Mouse (Mus musculus) heart, adult 18-20 months (tissue): ENCODE data around the gene Tmigd3. TPM values are rescaled to one million over a fixed set of nuclear protein-coding genes. Genes with fewer than 3 reads are reported as not detected.
"Not testable (repeated sequence)": the region's sequence is repeated elsewhere in the genome, so short reads cannot be mapped to it uniquely, and the experiment has no call there.

ENCODE experiments used
- DNase-seq, 2 experiments: peaks; one replicate each; pipeline ENCODE4 v3.0.0; 2021 to 2022; ENCODE audit warnings: mixed read lengths in 1 of 2
- total RNA-seq, 2 experiments: library from RNA; stranded (reverse); gene quantifications; 2 replicates each; pipeline ENCODE4 v1.2.3; 2021

Gene Tmigd3
- total RNA-seq, 2 experiments from 2014 or later = 0.30 TPM; not detected in 1

- no peak for DNase-seq
Observed at GRCm38 (mm10) chr3:105900266-105900665, 29.6 kb downstream of the Tmigd3 start.

- DNase-seq = peak in 1 of 2 experiments; percentile 40
Observed at GRCm38 (mm10) chr3:105900716-105901115, 30.0 kb downstream of the Tmigd3 start.

- no peak for DNase-seq
Observed at GRCm38 (mm10) chr3:105901468-105901867, 30.8 kb downstream of the Tmigd3 start.

DNA sequence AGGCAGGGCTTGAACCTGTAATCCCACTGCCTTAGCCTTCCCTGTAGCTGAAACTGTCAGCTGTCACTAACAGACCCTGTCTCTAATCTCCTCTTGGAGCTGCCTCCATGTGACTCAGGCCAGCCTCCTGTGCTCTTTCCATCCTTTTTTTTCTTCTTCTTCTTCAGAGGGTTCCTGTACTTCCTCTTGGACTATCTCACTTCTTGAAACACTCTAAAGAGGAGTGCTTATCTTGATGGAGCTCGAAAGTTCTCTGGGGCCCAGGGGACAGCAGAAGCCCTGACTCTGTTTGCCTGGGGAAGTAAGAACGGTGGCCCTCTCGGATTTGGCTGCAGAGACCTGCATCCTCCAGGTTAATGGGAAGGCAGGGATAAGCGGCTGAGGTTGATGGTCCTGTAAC lies 33.5 kb downstream of the Tmigd3 start:
- DNase-seq = no peak

DNA sequence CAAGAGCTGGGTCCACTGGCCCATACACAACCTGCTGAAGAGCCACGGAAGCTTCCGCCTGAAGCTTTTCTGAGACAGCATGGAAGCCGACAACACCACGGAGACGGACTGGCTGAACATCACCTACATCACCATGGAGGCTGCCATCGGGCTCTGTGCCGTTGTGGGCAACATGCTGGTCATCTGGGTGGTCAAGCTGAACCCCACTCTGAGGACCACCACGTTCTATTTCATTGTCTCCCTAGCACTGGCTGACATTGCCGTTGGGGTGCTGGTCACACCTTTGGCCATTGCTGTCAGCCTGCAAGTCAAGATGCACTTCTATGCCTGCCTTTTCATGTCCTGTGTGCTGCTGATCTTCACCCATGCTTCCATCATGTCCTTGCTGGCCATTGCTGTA lies 34.0 kb downstream of the Tmigd3 start:
- DNase-seq = no peak

GRCm38 (mm10) chr3:105907956-105908655 lies 37.4 kb downstream of the Tmigd3 start:
- no peak for DNase-seq

GRCm38 (mm10) chr3:105908976-105909375 lies 38.3 kb downstream of the Tmigd3 start:
- DNase-seq = no peak

- peak in 1 of 2 experiments; percentile 26 for DNase-seq
Observed at GRCm38 (mm10) chr3:105910519-105911190, 40.0 kb downstream of the Tmigd3 start.

DNA sequence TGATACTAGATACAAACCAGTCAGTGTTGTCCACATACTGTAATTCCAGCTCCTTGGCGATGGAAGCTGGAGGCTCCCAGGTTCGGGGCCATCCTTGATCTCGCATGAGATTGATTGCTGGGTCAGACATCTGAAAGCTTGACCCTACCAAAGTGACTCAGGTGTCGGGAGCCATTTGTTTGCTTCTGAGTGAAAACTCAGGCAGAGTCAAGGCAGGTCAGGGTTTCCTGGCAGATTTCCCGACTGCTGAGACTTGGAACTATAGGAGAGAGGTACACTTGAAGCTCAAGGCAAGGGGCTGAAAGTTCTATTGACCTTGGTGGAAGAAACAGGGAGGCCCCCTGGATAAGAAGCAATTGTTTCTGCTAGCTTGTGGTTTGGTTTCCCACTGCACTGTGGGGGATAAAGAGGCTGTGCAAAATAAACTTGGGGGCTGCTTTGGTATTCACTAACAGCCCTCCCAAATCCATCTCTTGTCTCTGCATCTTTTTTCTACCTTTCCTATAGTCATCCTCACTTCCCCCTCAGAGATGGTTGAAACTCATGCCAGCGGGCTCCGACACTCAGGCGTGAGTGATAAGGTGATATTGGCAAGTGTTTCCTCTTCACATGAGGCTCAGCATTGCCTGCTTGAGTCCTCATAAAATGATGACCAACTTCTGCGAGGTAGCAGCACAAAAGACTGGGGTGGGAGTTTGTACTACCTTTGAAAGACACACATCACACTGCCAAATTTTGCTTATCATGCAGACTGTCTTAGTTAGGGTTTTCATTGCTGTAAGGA lies 41.6 kb downstream of the Tmigd3 start:
- DNase-seq = no peak

GRCm38 (mm10) chr3:105913839-105914681 lies 43.4 kb downstream of the Tmigd3 start:
- DNase-seq = no peak

DNA sequence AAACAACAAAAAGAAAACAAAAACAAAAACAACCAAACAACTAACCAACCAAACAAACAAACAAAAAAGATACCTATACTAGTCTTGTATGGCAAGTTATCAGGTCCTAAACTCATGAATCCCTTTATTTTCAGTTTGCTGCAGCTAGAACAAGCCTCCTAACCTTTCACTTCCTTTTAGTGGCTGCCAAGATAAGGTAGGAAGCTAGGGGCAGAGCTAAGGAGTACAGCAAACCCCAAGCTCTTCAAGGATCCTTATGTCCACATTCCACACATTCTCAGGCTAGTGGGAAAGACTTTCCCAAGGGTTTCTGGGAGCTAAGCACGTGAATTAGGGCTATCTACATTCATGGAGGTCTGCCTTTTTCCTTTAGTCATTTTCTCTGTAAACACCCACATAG lies 44.6 kb downstream of the Tmigd3 start:
- DNase-seq = no peak

GRCm38 (mm10) chr3:105916455-105916854 lies 45.8 kb downstream of the Tmigd3 start:
- DNase-seq = not testable (repeated sequence)

DNA sequence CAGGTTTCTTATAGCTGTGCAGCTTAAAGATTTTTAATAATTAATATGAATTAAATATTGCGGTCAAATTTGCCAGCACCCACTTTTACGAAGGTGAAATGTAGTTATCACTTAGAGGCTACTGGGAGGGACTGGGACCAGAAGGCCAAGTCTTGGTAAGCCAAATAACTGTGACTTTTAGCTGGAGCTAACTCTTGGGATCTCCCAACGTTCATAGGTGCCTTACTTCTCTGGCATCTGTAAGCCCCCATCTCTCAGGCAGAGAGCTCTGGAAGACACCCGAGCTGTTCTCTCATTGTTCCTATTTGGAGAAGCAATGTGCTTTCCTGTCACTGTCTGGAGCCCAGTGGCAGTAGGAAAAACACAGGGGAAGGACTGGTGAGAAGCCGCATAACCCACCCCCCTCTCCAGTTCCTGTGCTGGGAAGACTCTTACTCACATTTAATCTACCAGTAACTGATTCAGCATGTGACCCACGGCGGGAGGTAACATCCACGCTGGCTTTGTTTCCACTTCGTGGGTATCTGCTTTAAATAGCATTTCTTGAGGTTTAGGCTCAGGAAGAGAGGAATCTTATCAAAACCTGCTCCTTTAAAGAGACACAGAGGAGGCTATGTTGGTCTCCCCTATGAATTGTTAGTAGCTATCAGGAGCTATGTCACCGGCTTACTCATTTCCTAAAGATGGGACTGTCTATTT lies 47.1 kb downstream of the Tmigd3 start:
- DNase-seq = no peak

- DNase-seq = no peak
Observed at GRCm38 (mm10) chr3:105918355-105918745, 47.6 kb downstream of the Tmigd3 start.

DNA sequence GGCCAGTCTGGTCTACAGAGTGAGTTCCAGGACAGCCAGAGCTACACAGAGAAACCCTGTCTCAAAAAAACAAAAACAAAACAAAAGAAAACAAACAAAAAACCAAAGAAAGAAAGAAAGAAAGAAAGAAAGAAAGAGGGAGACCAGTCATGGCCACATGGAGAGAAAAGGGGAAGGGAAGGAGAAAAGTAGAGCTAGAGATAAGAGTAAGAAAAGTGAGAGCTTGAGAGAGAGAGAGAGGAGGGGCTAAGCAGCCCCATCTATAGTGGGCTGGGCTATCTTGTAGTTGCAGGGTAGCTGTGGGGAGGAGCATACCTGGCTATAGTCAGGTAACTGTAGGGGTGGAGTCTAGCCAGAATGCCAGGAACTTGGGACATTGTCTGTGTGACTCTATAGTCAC lies 50.0 kb downstream of the Tmigd3 start:
- DNase-seq = not testable (repeated sequence)

- no peak for DNase-seq
Observed at GRCm38 (mm10) chr3:105921959-105922358, 51.3 kb downstream of the Tmigd3 start.

GRCm38 (mm10) chr3:105924616-105925015 lies 53.9 kb downstream of the Tmigd3 start:
- no peak for DNase-seq

DNA sequence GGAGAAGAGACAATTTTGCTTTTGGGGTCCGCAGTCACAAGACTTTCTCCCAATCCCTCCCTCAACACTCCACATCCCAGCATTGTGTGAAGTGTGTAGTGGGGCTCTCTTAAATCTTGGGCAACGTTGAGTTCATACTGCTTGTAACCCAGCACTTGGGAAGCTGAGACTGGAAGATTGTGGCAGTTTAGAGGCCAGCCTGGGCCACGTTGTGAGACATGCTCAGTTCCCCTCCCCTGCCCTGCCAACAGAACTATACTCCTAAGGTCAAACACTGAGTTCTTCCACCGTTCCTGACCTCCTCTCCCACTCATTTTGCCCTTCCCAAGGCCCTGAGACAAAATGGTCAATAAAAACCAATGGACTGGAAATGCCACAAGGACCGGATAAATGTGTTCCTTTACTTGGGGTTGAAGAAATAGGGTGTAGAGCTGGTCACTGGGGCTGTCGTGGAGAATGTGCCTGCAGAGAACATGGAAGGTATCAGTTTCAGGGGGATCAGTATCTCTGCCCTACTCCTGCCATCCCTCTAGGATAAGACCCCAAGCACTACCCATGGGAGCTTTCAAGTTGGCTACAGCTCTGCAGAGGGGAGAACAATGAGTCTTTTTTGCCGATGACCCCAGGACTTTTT lies 57.0 kb downstream of the Tmigd3 start:
- no peak for DNase-seq

DNA sequence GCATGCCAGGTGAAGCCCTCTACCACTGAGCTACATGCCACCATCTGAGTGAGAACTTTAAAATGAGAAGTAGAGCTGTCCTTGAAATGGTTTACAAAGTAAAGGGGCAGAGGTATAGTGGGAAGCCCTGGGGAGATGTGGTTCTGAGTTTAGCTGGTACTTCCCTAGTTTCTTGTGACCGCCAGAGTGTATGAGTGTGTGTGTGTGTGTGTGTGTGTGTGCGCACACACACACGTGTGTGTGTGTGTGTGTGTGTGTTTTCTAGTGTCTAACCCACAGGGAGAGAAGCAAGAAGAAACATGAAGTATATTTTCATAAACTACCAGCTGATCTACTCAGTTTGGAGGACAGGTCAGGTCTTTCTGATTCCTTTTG lies 57.5 kb downstream of the Tmigd3 start:
- no peak for DNase-seq

DNA sequence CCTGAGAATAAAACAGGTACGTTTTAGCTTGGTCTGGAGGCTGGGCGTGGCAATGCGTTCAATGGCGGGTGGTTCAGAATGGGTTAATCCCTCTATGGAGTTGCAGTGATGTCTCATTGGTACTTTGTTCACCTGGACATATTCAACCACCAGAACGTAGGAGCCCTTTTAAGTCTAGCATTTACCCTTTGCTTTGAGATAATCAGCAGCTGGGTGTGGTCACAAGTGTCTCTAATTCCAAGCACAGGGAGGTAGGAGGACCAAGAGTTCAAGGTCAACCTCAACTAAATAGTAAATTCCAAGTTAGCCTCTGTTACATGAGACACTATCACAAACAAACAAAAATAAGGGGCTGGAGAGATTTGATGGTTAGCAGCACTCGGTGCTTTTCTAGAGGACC lies 58.1 kb downstream of the Tmigd3 start:
- DNase-seq = no peak

- DNase-seq = no peak
Observed at GRCm38 (mm10) chr3:105929821-105930220, 59.1 kb downstream of the Tmigd3 start.
